Mouse (Mus musculus) adrenal gland, postnatal 25 days (tissue): ENCODE measurements around the gene Chl1. TPM values are rescaled to one million over a fixed set of nuclear protein-coding genes. Genes with fewer than 3 reads are reported as not detected.

ENCODE experiments used
- DNase-seq: peaks from one replicate; pipeline ENCODE4 v3.0.0; 2021; ENCODE audit warnings: mixed read lengths
- long read RNA-seq: library from polyadenylated mRNA; stranded (forward); transcript quantifications from one replicate; pipeline ENCODE4 v2.0.0, GENCODE M21; 2021
- total RNA-seq: library from RNA; stranded (reverse); gene quantifications from 2 replicates; pipeline ENCODE4 v1.2.3, GENCODE M21; 2021

Gene Chl1
- 2.3 and 3.2 TPM in 2 replicates for total RNA-seq
- long read RNA-seq, partial matches to known transcripts = 0 of 1 reads
- long read RNA-seq, other reads (novel, unspliced or antisense) = 1 of 1 reads

GRCm38 (mm10) chr6:103510392-103511289 is at the start of gene Chl1:
Gene Chl1, plus strand, starts transcription at chr6:103510586.
- DNase-seq = no peak

GRCm38 (mm10) chr6:103465479-103466080 is 44.8 kb upstream of the Chl1 start:
- DNase-seq = no peak

- DNase-seq = no peak
Observed at GRCm38 (mm10) chr6:103473316-103473715, 37.1 kb upstream of the Chl1 start.

GRCm38 (mm10) chr6:103487199-103487598 is 23.2 kb upstream of the Chl1 start:
- no peak for DNase-seq

GRCm38 (mm10) chr6:103498404-103498803 is 12.0 kb upstream of the Chl1 start:
- no peak for DNase-seq

GRCm38 (mm10) chr6:103504065-103504464 is 6.3 kb upstream of the Chl1 start:
- DNase-seq = no peak

- peak; percentile 17 for DNase-seq
Observed at GRCm38 (mm10) chr6:103507751-103508575, 2.4 kb upstream of the Chl1 start.

- no peak for DNase-seq
Observed at GRCm38 (mm10) chr6:103509596-103509995, 790 bp upstream of the Chl1 start.

GRCm38 (mm10) chr6:103511290-103511971 is 1.0 kb downstream of the Chl1 start:
- DNase-seq = no peak

- peak; percentile 32 for DNase-seq
Observed at GRCm38 (mm10) chr6:103511972-103512565, 1.7 kb downstream of the Chl1 start.

- no peak for DNase-seq
Observed at GRCm38 (mm10) chr6:103512911-103513321, 2.5 kb downstream of the Chl1 start.

- DNase-seq = no peak
Observed at GRCm38 (mm10) chr6:103513621-103514241, 3.3 kb downstream of the Chl1 start.

GRCm38 (mm10) chr6:103514346-103514745 is 4.0 kb downstream of the Chl1 start:
- DNase-seq = no peak

- no peak for DNase-seq
Observed at GRCm38 (mm10) chr6:103514756-103515155, 4.4 kb downstream of the Chl1 start.

GRCm38 (mm10) chr6:103519596-103519995 is 9.2 kb downstream of the Chl1 start:
- DNase-seq = no peak

GRCm38 (mm10) chr6:103525326-103526024 is 15.1 kb downstream of the Chl1 start:
- DNase-seq = no peak

GRCm38 (mm10) chr6:103526945-103527777 is 16.8 kb downstream of the Chl1 start:
- DNase-seq = no peak

- DNase-seq = no peak
Observed at GRCm38 (mm10) chr6:103533048-103533447, 22.7 kb downstream of the Chl1 start.

GRCm38 (mm10) chr6:103534027-103534426 is 23.6 kb downstream of the Chl1 start:
- DNase-seq = no peak
